Mouse (Mus musculus): ENCODE measurements at regions not wholly inside any gene's neighbourhood (a gene's known extent, or its start where the extent isn't known, plus 50 kb on each side); places are given as distances from the start of the nearest gene placed in this dataset.
A peak's percentile ranks its signal among the peaks of the same experiment; 100 is the strongest.

GRCm38 (mm10) chr8:57134726-57135125, 186.1 kb upstream of the Hand2 start:
- no peaks in the 10 kb centered on the region for H3K4me1 ChIP-seq (ENCODE audit: control insufficient read depth, insufficient read depth, low read length)
- no peaks in the 10 kb centered on the region for H3K36me3 ChIP-seq (ENCODE audit: control insufficient read depth, insufficient read depth, low read length)
- H3K27ac ChIP-seq (ENCODE audit: low read depth, low read length), result no peak overlapping the region
- H3K4me2 ChIP-seq (replicated peaks; ENCODE audit: low read depth, low read length), result no peak overlapping the region
- H3K9ac ChIP-seq (ENCODE audit: low read depth, low read length), result no peak overlapping the region
- no peaks in the 10 kb centered on the region for H3K9me3 ChIP-seq (ENCODE audit: control insufficient read depth, low read length)
- 75% methylated on average over 5 of the region's 5 CpGs for WGBS
- no peaks in the 10 kb centered on the region for H3K27me3 ChIP-seq (ENCODE audit: control insufficient read depth, insufficient read depth, low read length)
- no peak for ATAC-seq (ENCODE audit: low FRiP score, low TSS enrichment)
- H3K4me3 ChIP-seq (ENCODE audit: low read length), result no peak overlapping the region

- H3K4me1 ChIP-seq (ENCODE audit: control insufficient read depth, insufficient read depth, low read length), result no peaks in the 10 kb centered on the region
- H3K4me3 ChIP-seq (ENCODE audit: low read length), result no peak overlapping the region
- no peaks in the 10 kb centered on the region for H3K9me3 ChIP-seq (ENCODE audit: control insufficient read depth, low read length)
- no peak overlapping the region for H3K4me2 ChIP-seq (replicated peaks; ENCODE audit: low read depth, low read length)
- no peak for ATAC-seq (ENCODE audit: low FRiP score, low TSS enrichment)
- no peak overlapping the region for H3K27ac ChIP-seq (ENCODE audit: low read depth, low read length)
- no peaks in the 10 kb centered on the region for H3K27me3 ChIP-seq (ENCODE audit: control insufficient read depth, insufficient read depth, low read length)
- no peaks in the 10 kb centered on the region for H3K36me3 ChIP-seq (ENCODE audit: control insufficient read depth, insufficient read depth, low read length)
- 52% methylated on average over 5 of the region's 5 CpGs for WGBS
- H3K9ac ChIP-seq (ENCODE audit: low read depth, low read length), result no peak overlapping the region
Measured at GRCm38 (mm10) chr8:57148036-57148435, 172.7 kb upstream of the Hand2 start.

- no peak for ATAC-seq (ENCODE audit: low FRiP score, low TSS enrichment)
- Histone ChIP-seq H3K9me3 (ENCODE audit: control insufficient read depth, low read length) (no peaks in the 10 kb centered on the region), H3K27ac (ENCODE audit: low read depth, low read length) (no peak overlapping the region), H3K27me3 (ENCODE audit: control insufficient read depth, insufficient read depth, low read length) (no peaks in the 10 kb centered on the region), H3K4me3 (ENCODE audit: low read length) (no peak overlapping the region), H3K36me3 (ENCODE audit: control insufficient read depth, insufficient read depth, low read length) (no peaks in the 10 kb centered on the region), H3K4me2 (replicated peaks; ENCODE audit: low read depth, low read length) (no peak overlapping the region), H3K9ac (ENCODE audit: low read depth, low read length) (no peak overlapping the region), H3K4me1 (ENCODE audit: control insufficient read depth, insufficient read depth, low read length) (no peaks in the 10 kb centered on the region)
- 58% methylated on average over 2 of the region's 2 CpGs for WGBS
Measured at GRCm38 (mm10) chr8:57191153-57191552, 129.6 kb upstream of the Hand2 start.

- whole genome bisulfite sequencing, result 81% methylated on average over 8 of the region's 8 CpGs
Measured at GRCm38 (mm10) chr8:57200280-57200679, 120.5 kb upstream of the Hand2 start.

GRCm38 (mm10) chr8:57209584-57209983, 111.2 kb upstream of the Hand2 start:
- 86% methylated on average over 6 of the region's 6 CpGs for WGBS
- H3K36me3 ChIP-seq (ENCODE audit: control insufficient read depth, insufficient read depth, low read length), result no peaks in the 10 kb centered on the region
- ATAC-seq (ENCODE audit: low FRiP score, low TSS enrichment), result no peak
- no peak overlapping the region for H3K9ac ChIP-seq (ENCODE audit: low read depth, low read length)
- H3K27ac ChIP-seq (ENCODE audit: low read depth, low read length), result no peak overlapping the region
- H3K4me2 ChIP-seq (replicated peaks; ENCODE audit: low read depth, low read length), result no peak overlapping the region
- no peaks in the 10 kb centered on the region for H3K9me3 ChIP-seq (ENCODE audit: control insufficient read depth, low read length)
- no peak overlapping the region for H3K4me3 ChIP-seq (ENCODE audit: low read length)
- H3K4me1 ChIP-seq (ENCODE audit: control insufficient read depth, insufficient read depth, low read length), result no peaks in the 10 kb centered on the region
- no peaks in the 10 kb centered on the region; the same call in 1 of the 2 replicates for H3K27me3 ChIP-seq (ENCODE audit: control insufficient read depth, insufficient read depth, low read length)

More at GRCm38 (mm10) chr8:57200280-57200679, 120.5 kb upstream of the Hand2 start:
- Histone ChIP-seq H3K9me3 (ENCODE audit: control insufficient read depth, low read length) (no peaks in the 10 kb centered on the region), H3K4me1 (ENCODE audit: control insufficient read depth, insufficient read depth, low read length) (no peaks in the 10 kb centered on the region), H3K4me3 (ENCODE audit: low read length) (no peak overlapping the region), H3K9ac (ENCODE audit: low read depth, low read length) (no peak overlapping the region), H3K27ac (ENCODE audit: low read depth, low read length) (no peak overlapping the region), H3K36me3 (ENCODE audit: control insufficient read depth, insufficient read depth, low read length) (no peaks in the 10 kb centered on the region), H3K27me3 (ENCODE audit: control insufficient read depth, insufficient read depth, low read length) (no peaks in the 10 kb centered on the region), H3K4me2 (replicated peaks; ENCODE audit: low read depth, low read length) (no peak overlapping the region)
- no peak for ATAC-seq (ENCODE audit: low FRiP score, low TSS enrichment)

- H3K27me3 ChIP-seq (ENCODE audit: control insufficient read depth, insufficient read depth, low read length), result no peaks in the 10 kb centered on the region; the same call in 1 of the 2 replicates
- no peak overlapping the region for H3K4me3 ChIP-seq (ENCODE audit: low read length)
- H3K4me1 ChIP-seq (ENCODE audit: control insufficient read depth, insufficient read depth, low read length), result no peaks in the 10 kb centered on the region
- no peak overlapping the region for H3K4me2 ChIP-seq (replicated peaks; ENCODE audit: low read depth, low read length)
- H3K36me3 ChIP-seq (ENCODE audit: control insufficient read depth, insufficient read depth, low read length), result no peaks in the 10 kb centered on the region
- H3K27ac ChIP-seq (ENCODE audit: low read depth, low read length), result no peak overlapping the region
- ATAC-seq (ENCODE audit: low FRiP score, low TSS enrichment), result no peak
- no peak overlapping the region for H3K9ac ChIP-seq (ENCODE audit: low read depth, low read length)
- whole genome bisulfite sequencing, result 28% methylated on average over 5 of the region's 5 CpGs
- H3K9me3 ChIP-seq (ENCODE audit: control insufficient read depth, low read length), result no peaks in the 10 kb centered on the region
Measured at GRCm38 (mm10) chr8:57213066-57213465, 107.7 kb upstream of the Hand2 start.

- Histone ChIP-seq H3K4me1 (ENCODE audit: control insufficient read depth, insufficient read depth, low read length) (no peaks in the 10 kb centered on the region), H3K27me3 (ENCODE audit: control insufficient read depth, insufficient read depth, low read length) (no peaks in the 10 kb centered on the region; the same call in 1 of the 2 replicates), H3K36me3 (ENCODE audit: control insufficient read depth, insufficient read depth, low read length) (no peaks in the 10 kb centered on the region), H3K9ac (ENCODE audit: low read depth, low read length) (no peak overlapping the region), H3K4me3 (ENCODE audit: low read length) (no peak overlapping the region), H3K9me3 (ENCODE audit: control insufficient read depth, low read length) (no peaks in the 10 kb centered on the region), H3K27ac (ENCODE audit: low read depth, low read length) (no peak overlapping the region), H3K4me2 (replicated peaks; ENCODE audit: low read depth, low read length) (peak overlapping the region; percentile 33)
- ATAC-seq (ENCODE audit: low FRiP score, low TSS enrichment), result peak; percentile 73; the same call in 1 of the 2 replicates
- WGBS, result 49% methylated on average over 31 of the region's 31 CpGs
Measured at GRCm38 (mm10) chr8:57213982-57214930, 106.5 kb upstream of the Hand2 start.

GRCm38 (mm10) chr8:57230594-57230993, 90.2 kb upstream of the Hand2 start:
- WGBS, result 83% methylated on average over 4 of the region's 4 CpGs
- Histone ChIP-seq H3K27me3 (ENCODE audit: control insufficient read depth, insufficient read depth, low read length) (no peaks in the 10 kb centered on the region), H3K9ac (ENCODE audit: low read depth, low read length) (no peak overlapping the region), H3K4me2 (replicated peaks; ENCODE audit: low read depth, low read length) (no peak overlapping the region), H3K27ac (ENCODE audit: low read depth, low read length) (no peak overlapping the region), H3K4me3 (ENCODE audit: low read length) (no peak overlapping the region), H3K36me3 (ENCODE audit: control insufficient read depth, insufficient read depth, low read length) (no peaks in the 10 kb centered on the region), H3K9me3 (ENCODE audit: control insufficient read depth, low read length) (no peaks in the 10 kb centered on the region), H3K4me1 (ENCODE audit: control insufficient read depth, insufficient read depth, low read length) (no peaks in the 10 kb centered on the region)
- ATAC-seq (ENCODE audit: low FRiP score, low TSS enrichment), result no peak

- H3K9ac ChIP-seq (ENCODE audit: low read depth, low read length), result no peak overlapping the region
- ATAC-seq (ENCODE audit: low FRiP score, low TSS enrichment), result no peak
- H3K4me3 ChIP-seq (ENCODE audit: low read length), result no peak overlapping the region
Measured at GRCm38 (mm10) chr8:57242301-57242700, 78.5 kb upstream of the Hand2 start.

More at GRCm38 (mm10) chr8:57242301-57242700, 78.5 kb upstream of the Hand2 start:
- Histone ChIP-seq H3K27me3 (ENCODE audit: control insufficient read depth, insufficient read depth, low read length) (no peaks in the 10 kb centered on the region), H3K4me2 (replicated peaks; ENCODE audit: low read depth, low read length) (no peak overlapping the region), H3K27ac (ENCODE audit: low read depth, low read length) (no peak overlapping the region), H3K9me3 (ENCODE audit: control insufficient read depth, low read length) (no peaks in the 10 kb centered on the region), H3K4me1 (ENCODE audit: control insufficient read depth, insufficient read depth, low read length) (no peaks in the 10 kb centered on the region), H3K36me3 (ENCODE audit: control insufficient read depth, insufficient read depth, low read length) (no peaks in the 10 kb centered on the region)
- WGBS, result 80% methylated on average over 2 of the region's 2 CpGs

Measured in kidney, embryonic 14.5 days (tissue).